Mouse (Mus musculus) lung, postnatal 0 days (tissue): ENCODE data around the gene Myadml2. TPM values are rescaled to one million over a fixed set of nuclear protein-coding genes. Genes with fewer than 3 reads are reported as not detected.

Source experiments
- ATAC-seq: fragments of 200-750 bp; cut with Nextera tagmentation; 2 replicates; pipeline ENCODE4 v1.8.0; 2017; ENCODE audit warnings: moderate library complexity
- DNase-seq: peaks from one replicate; pipeline ENCODE4 v3.0.0-alpha.2; 2016; ENCODE audit warnings: low spot score
- H3K27ac ChIP-seq: fragments of 300-500 bp; sonication (generic); 2 replicates; pipeline ENCODE4 v1.5.1; 2014; ENCODE audit warnings: antibody characterized with exemption, mild to moderate bottlenecking, low read length, mixed read lengths
- H3K27me3 ChIP-seq: fragments of 300-500 bp; sonication (generic); replicated peaks from 2 replicates; pipeline ENCODE4 v1.6.1; 2014; ENCODE audit warnings: low read length, mixed read lengths; ENCODE audit not compliant: insufficient read depth
- H3K36me3 ChIP-seq: fragments of 300-500 bp; sonication (generic); 2 replicates; pipeline ENCODE4 v1.6.1; 2014; ENCODE audit warnings: low read length, mixed read lengths; ENCODE audit not compliant: insufficient read depth
- H3K4me1 ChIP-seq: fragments of 300-500 bp; sonication (generic); 2 replicates; pipeline ENCODE4 v1.6.1; 2014; ENCODE audit warnings: antibody characterized with exemption, low read depth, low read length, mixed read lengths; ENCODE audit not compliant: insufficient read depth
- H3K4me2 ChIP-seq: fragments of 300-500 bp; sonication (generic); replicated peaks from 2 replicates; pipeline ENCODE4 v1.6.1; 2014; ENCODE audit warnings: low read depth, mild to moderate bottlenecking, low read length, moderate library complexity, mixed read lengths
- H3K4me3 ChIP-seq: fragments of 300-500 bp; sonication (generic); 2 replicates; pipeline ENCODE4 v1.5.1; 2014; ENCODE audit warnings: low read depth, low read length
- H3K9ac ChIP-seq: fragments of 300-500 bp; sonication (generic); replicated peaks from 2 replicates; pipeline ENCODE4 v1.6.1; 2014; ENCODE audit warnings: low read depth, mild to moderate bottlenecking
- H3K9me3 ChIP-seq: fragments of 300-500 bp; sonication (generic); 2 replicates; pipeline ENCODE4 v1.6.1; 2016; ENCODE audit warnings: low read length, mixed read lengths
- CTCF ChIP-seq: IDR thresholded peaks from 2 replicates; pipeline ENCODE4 v1.5.1; 2016; ENCODE audit warnings: antibody characterized with exemption, mild to moderate bottlenecking
- EP300 ChIP-seq: IDR thresholded peaks from 2 replicates; pipeline ENCODE4 v1.6.1; 2016; ENCODE audit warnings: antibody characterized with exemption, mild to moderate bottlenecking, control low read depth
- WGBS: fragments of 180-500 bp; shearing (Covaris S2); extraction: QIAGEN DNeasy Blood & Tissue Kit; methylation state at CpG from one replicate; pipeline ENCODE4 v1.1.7; 2014; 5-methylcytosine and 5-hydroxymethylcytosine counted together
- polyA plus RNA-seq: library from polyadenylated mRNA; unstranded; fragments of >200 nt; fragmentation: Nextera tagmentation; extraction: Ambion mirVana; gene quantifications from 2 replicates; pipeline ENCODE4 v1.2.1, GENCODE M21; 2015

The Myadml2 gene
- polyA plus RNA-seq, 1 experiment from 2014 or later: not detected

- no peak for TF ChIP-seq CTCF
- TF ChIP-seq EP300: no peak
- ATAC-seq (no peak), DNase-seq (no peak)
- Histone ChIP-seq H3K36me3 (peaks cover 18% of the 10 kb centered on the region), H3K9me3 (no peaks in the 10 kb centered on the region), H3K4me1 (peaks cover 8% of the 10 kb centered on the region), H3K4me2 (peak overlapping the region; percentile 92), H3K27ac (no peak overlapping the region), H3K27me3 (no peaks in the 10 kb centered on the region), H3K4me3 (peak overlapping the region; percentile 63), H3K9ac (peak overlapping the region; percentile 65)
- 33% methylated on average over 4 of the region's 4 CpGs for WGBS
These were observed 31.2 kb downstream of the Myadml2 start for GRCm38 (mm10) chr11:120616617-120617294.

- no peak overlapping the region for H3K4me3 ChIP-seq
These were observed 32.3 kb downstream of the Myadml2 start for GRCm38 (mm10) chr11:120615606-120616203.

GRCm38 (mm10) chr11:120615167-120615566 lies 32.8 kb downstream of the Myadml2 start:
- H3K4me3 ChIP-seq: no peak overlapping the region
- H3K9me3 ChIP-seq: no peaks in the 10 kb centered on the region
- peaks cover 12% of the 10 kb centered on the region for H3K36me3 ChIP-seq
- no peaks in the 10 kb centered on the region for H3K27me3 ChIP-seq
- TF ChIP-seq EP300 (no peak), CTCF (no peak)
- H3K27ac ChIP-seq: no peak overlapping the region
- H3K4me1 ChIP-seq: peaks cover 8% of the 10 kb centered on the region
- DNase-seq: no peak
- WGBS: 90% methylated on average over 6 of the region's 6 CpGs
- no peak overlapping the region for H3K4me2 ChIP-seq
- no peak overlapping the region for H3K9ac ChIP-seq
- ATAC-seq: no peak

More at GRCm38 (mm10) chr11:120615606-120616203, 32.3 kb downstream of the Myadml2 start:
- Histone ChIP-seq H3K36me3 (peaks cover 17% of the 10 kb centered on the region), H3K9ac (no peak overlapping the region), H3K4me1 (peaks cover 8% of the 10 kb centered on the region), H3K4me2 (no peak overlapping the region), H3K27ac (no peak overlapping the region), H3K27me3 (no peaks in the 10 kb centered on the region), H3K9me3 (no peaks in the 10 kb centered on the region)
- DNase-seq (no peak), ATAC-seq (no peak)
- 82% methylated on average over 11 of the region's 11 CpGs for WGBS
- TF ChIP-seq EP300 (no peak), CTCF (no peak)

DNA sequence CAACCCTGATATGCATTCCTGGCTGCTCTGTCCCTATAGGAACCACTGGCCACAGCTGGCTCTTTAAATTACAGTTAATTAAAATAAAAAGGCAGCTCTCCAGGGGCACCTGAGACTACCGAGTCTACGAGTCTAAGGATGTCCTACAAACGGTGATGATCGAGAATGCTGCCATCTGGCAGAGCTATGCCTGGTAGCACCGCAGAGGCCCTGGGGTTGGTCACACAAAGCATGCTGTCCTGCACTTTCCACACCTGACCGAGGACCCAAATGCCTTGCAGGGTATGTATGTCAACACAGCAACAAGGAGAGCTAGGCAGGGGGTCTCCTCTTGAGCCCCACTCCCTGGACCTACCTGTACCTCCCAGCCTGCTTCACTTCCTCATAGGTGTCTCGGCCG lies 34.0 kb downstream of the Myadml2 start:
- no peak for ATAC-seq
- Histone ChIP-seq H3K9me3 (no peaks in the 10 kb centered on the region), H3K36me3 (peaks cover 11% of the 10 kb centered on the region), H3K4me1 (peaks cover 8% of the 10 kb centered on the region), H3K9ac (no peak overlapping the region), H3K27ac (no peak overlapping the region), H3K4me2 (no peak overlapping the region), H3K27me3 (no peaks in the 10 kb centered on the region), H3K4me3 (no peak overlapping the region)
- DNase-seq: no peak
- TF ChIP-seq CTCF (no peak), EP300 (no peak)
- WGBS: 84% methylated on average over 8 of the region's 8 CpGs

DNA sequence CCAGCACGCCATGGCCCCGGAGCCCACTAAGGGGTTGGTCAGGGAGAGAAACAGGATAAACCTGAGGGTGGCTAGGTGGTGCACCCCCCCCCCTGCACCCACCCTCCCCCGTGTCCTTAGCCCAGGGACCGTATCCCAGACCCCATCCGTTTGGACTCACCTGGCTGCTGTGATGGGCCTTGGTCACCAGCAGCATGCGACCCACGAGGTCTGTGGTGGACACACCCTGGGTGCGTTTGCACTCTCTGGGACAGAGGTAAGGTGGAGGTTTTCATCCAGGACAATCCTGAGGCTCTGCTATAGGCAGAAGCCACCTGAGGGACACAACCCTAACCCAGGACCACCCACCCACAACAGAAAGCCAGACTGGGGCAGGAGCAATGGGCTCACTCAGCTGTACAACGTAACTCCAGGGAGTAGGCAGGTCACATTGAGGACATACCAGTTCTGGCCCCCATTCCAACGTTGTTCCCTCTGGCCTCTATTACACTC lies 34.4 kb downstream of the Myadml2 start:
- no peaks in the 10 kb centered on the region for H3K9me3 ChIP-seq
- no peaks in the 10 kb centered on the region for H3K27me3 ChIP-seq
- no peak overlapping the region for H3K27ac ChIP-seq
- no peak for TF ChIP-seq CTCF
- TF ChIP-seq EP300: no peak
- no peak overlapping the region for H3K9ac ChIP-seq
- 84% methylated on average over 9 of the region's 10 CpGs for WGBS
- H3K36me3 ChIP-seq: peaks cover 9% of the 10 kb centered on the region
- no peak overlapping the region for H3K4me3 ChIP-seq
- ATAC-seq: no peak
- H3K4me2 ChIP-seq: no peak overlapping the region
- no peak for DNase-seq
- peaks cover 10% of the 10 kb centered on the region for H3K4me1 ChIP-seq

GRCm38 (mm10) chr11:120612763-120613162 lies 35.2 kb downstream of the Myadml2 start:
- Histone ChIP-seq H3K27ac (no peak overlapping the region), H3K4me1 (peaks cover 15% of the 10 kb centered on the region), H3K4me2 (no peak overlapping the region), H3K36me3 (0 out of 2 replicates have a peak, but pooled peaks cover 5% of the 10 kb centered on the region), H3K9me3 (no peaks in the 10 kb centered on the region), H3K4me3 (no peak overlapping the region), H3K9ac (no peak overlapping the region), H3K27me3 (no peaks in the 10 kb centered on the region)
- TF ChIP-seq CTCF: peak; percentile 94
- no peak for TF ChIP-seq EP300
- DNase-seq: peak; percentile 84
- ATAC-seq: peak; percentile 51
- WGBS: 34% methylated on average over 6 of the region's 6 CpGs
